Comparison of ENCODE assay signal across 8 mouse cellular contexts in genomic region chr11:22631606-22632313, GRCm38 (mm10).
DNase-seq lines count a peak whose midpoint lies in the region; ATAC-seq lines count a peak whose summit lies in the region.

No protein-coding gene starts in this region.

- WGBS in forebrain, embryonic 16.5 days: 6% methylated on average over 6 of the region's 6 CpGs
- 26% methylated on average over 6 of the region's 6 CpGs for WGBS in intestine, embryonic 15.5 days

- intact Hi-C loops in heart, postnatal 25 days (cut with DNase I): loop anchor here (1.0 to 10.0 kb wide), 4 partner anchors 151 to 626 kb away; partner anchors contain the start of gene Xpo1

- H3K4me1 ChIP-seq in forebrain, embryonic 16.5 days (replicated peaks; ENCODE audit: control insufficient read depth, insufficient read depth, low read length): peaks cover 3% of the 10 kb centered on the region
- peaks cover 25% of the 10 kb centered on the region for H3K4me1 ChIP-seq in intestine, embryonic 15.5 days (replicated peaks)

- no peaks in the 10 kb centered on the region for H3K36me3 ChIP-seq in forebrain, embryonic 16.5 days (ENCODE audit: control insufficient read depth, insufficient read depth)
- H3K36me3 ChIP-seq in intestine, embryonic 15.5 days: no peaks in the 10 kb centered on the region

- peak overlapping the region; percentile 33 for H3K4me2 ChIP-seq in forebrain, embryonic 16.5 days (ENCODE audit: low read length)
- H3K4me2 ChIP-seq in intestine, embryonic 15.5 days (replicated peaks): no peak overlapping the region

- peak overlapping the region; percentile 35; the same call in 1 of the 2 replicates for H3K9ac ChIP-seq in forebrain, embryonic 16.5 days (replicated peaks; ENCODE audit: low read depth, low read length)
- no peak overlapping the region for H3K9ac ChIP-seq in intestine, embryonic 15.5 days

- DNase-seq in heart, adult 11 months: peak; percentile 94
- no peak for DNase-seq in heart, postnatal 25 days (ENCODE audit: low spot score)
- peak; percentile 58 for DNase-seq in adrenal gland, postnatal 14 days
- DNase-seq in mesoderm, embryonic 11.5 days (ENCODE audit: low read depth, low spot score): peak; percentile 58
- peak; percentile 32 for DNase-seq in thymus, postnatal 4 days
- no peak for DNase-seq in right cerebral cortex, postnatal 14 days

- H3K4me3 ChIP-seq in forebrain, embryonic 16.5 days (replicated peaks; ENCODE audit: low read length): no peak overlapping the region
- H3K4me3 ChIP-seq in intestine, embryonic 15.5 days (replicated peaks): no peak overlapping the region

- no peaks in the 10 kb centered on the region for H3K9me3 ChIP-seq in forebrain, embryonic 16.5 days (ENCODE audit: control insufficient read depth, low read length)
- no peaks in the 10 kb centered on the region for H3K9me3 ChIP-seq in intestine, embryonic 15.5 days

- peak; percentile 69 for ATAC-seq in forebrain, embryonic 16.5 days
- ATAC-seq in intestine, embryonic 15.5 days: peak; percentile 26; the same call in 1 of the 2 replicates

- no peaks in the 10 kb centered on the region for H3K27me3 ChIP-seq in forebrain, embryonic 16.5 days (replicated peaks; ENCODE audit: control insufficient read depth, insufficient read depth, low read length)
- H3K27me3 ChIP-seq in intestine, embryonic 15.5 days (replicated peaks): no peaks in the 10 kb centered on the region

- H3K27ac ChIP-seq in forebrain, embryonic 16.5 days (ENCODE audit: low read length): no peak overlapping the region
- no peak overlapping the region for H3K27ac ChIP-seq in intestine, embryonic 15.5 days

Comparison
In these comparisons a context has a peak if more than half of its experiments do, and no peak if none do; other contexts are left out.
1. DNase-seq: peak in heart, adult 11 months (single experiment), adrenal gland, postnatal 14 days (single experiment), mesoderm, embryonic 11.5 days (single experiment) and thymus, postnatal 4 days (single experiment); none in heart, postnatal 25 days (single experiment) and right cerebral cortex, postnatal 14 days (single experiment).